In genomic region chr12:110737170-110738157, GRCm38 (mm10) we compare ENCODE assay signal across 8 mouse cellular contexts. TPM values are rescaled to one million over a fixed set of nuclear protein-coding genes. Genes with fewer than 3 reads are reported as not detected.
DNase-seq lines count a peak whose midpoint lies in the region; ATAC-seq and TF ChIP-seq lines count a peak whose summit lies in the region.

Gene Wdr20, plus strand, starts transcription at chr12:110737944.

- H3K9me3 ChIP-seq in ES-Bruce4 (replicated peaks; ENCODE audit: control insufficient read depth, insufficient read depth, low read length, poor library complexity, severe bottlenecking): no peaks in the 10 kb centered on the region
- no peaks in the 10 kb centered on the region for H3K9me3 ChIP-seq in forebrain, embryonic 14.5 days (replicated peaks; ENCODE audit: control insufficient read depth, low read length)
- H3K9me3 ChIP-seq in neural tube, embryonic 15.5 days (replicated peaks): no peaks in the 10 kb centered on the region

- no peak within 1 kb of the TSS for H3K27ac ChIP-seq in ES-Bruce4 (ENCODE audit: insufficient read depth, low read length)
- peak within 1 kb of the TSS; percentile 87 for H3K27ac ChIP-seq in forebrain, embryonic 14.5 days (ENCODE audit: low read depth, low read length)
- peak within 1 kb of the TSS; percentile 92 for H3K27ac ChIP-seq in neural tube, embryonic 15.5 days (replicated peaks)

- WGBS in forebrain, embryonic 14.5 days: under 1% methylated on average over 69 of the region's 69 CpGs
- 1% methylated on average over 69 of the region's 69 CpGs for WGBS in neural tube, embryonic 15.5 days

- TF ChIP-seq POLR2A in ES-Bruce4 (IDR thresholded peaks at IDR 0.05; ENCODE audit: insufficient read depth, low read length): peak; percentile 55

- H3K4me3 ChIP-seq in ES-Bruce4 (ENCODE audit: low read depth, low read length): peak within 1 kb of the TSS; percentile 88
- H3K4me3 ChIP-seq in forebrain, embryonic 14.5 days (ENCODE audit: low read depth, low read length): peak within 1 kb of the TSS; percentile 98
- H3K4me3 ChIP-seq in neural tube, embryonic 15.5 days (replicated peaks): peak within 1 kb of the TSS; percentile 98

- peak; percentile 85 for ATAC-seq in cerebellum, adult (ENCODE audit: insufficient number of reproducible peaks, low FRiP score, low TSS enrichment)
- ATAC-seq in forebrain, embryonic 14.5 days: peak; percentile 96
- ATAC-seq in neural tube, embryonic 15.5 days (ENCODE audit: low FRiP score): peak; percentile 96

- H3K9ac ChIP-seq in ES-Bruce4 (ENCODE audit: low read depth, poor library complexity, severe bottlenecking): peak within 1 kb of the TSS; percentile 93
- peak within 1 kb of the TSS; percentile 92 for H3K9ac ChIP-seq in forebrain, embryonic 14.5 days (ENCODE audit: low read length)
- H3K9ac ChIP-seq in neural tube, embryonic 15.5 days (replicated peaks): peak within 1 kb of the TSS; percentile 85

- no peaks in the 10 kb centered on the region for H3K4me1 ChIP-seq in ES-Bruce4 (ENCODE audit: control insufficient read depth, insufficient read depth, low read length)
- H3K4me1 ChIP-seq in forebrain, embryonic 14.5 days (ENCODE audit: control insufficient read depth, insufficient read depth, low read length): peaks cover 11% of the 10 kb centered on the region
- peaks cover 34% of the 10 kb centered on the region for H3K4me1 ChIP-seq in neural tube, embryonic 15.5 days

- no peaks in the 10 kb centered on the region for H3K36me3 ChIP-seq in ES-Bruce4 (ENCODE audit: control insufficient read depth, insufficient read depth, low read length, poor library complexity, severe bottlenecking)
- no peaks in the 10 kb centered on the region for H3K36me3 ChIP-seq in forebrain, embryonic 14.5 days (ENCODE audit: control insufficient read depth, insufficient read depth, low read length)
- 0 out of 2 replicates have a peak, but pooled peaks cover 2% of the 10 kb centered on the region for H3K36me3 ChIP-seq in neural tube, embryonic 15.5 days

- peak within 1 kb of the TSS; percentile 84 for H3K4me2 ChIP-seq in forebrain, embryonic 14.5 days (ENCODE audit: low read length)
- peak within 1 kb of the TSS; percentile 83 for H3K4me2 ChIP-seq in neural tube, embryonic 15.5 days

- no peak for TF ChIP-seq CTCF in ES-Bruce4 (IDR thresholded peaks at IDR 0.05; ENCODE audit: low read depth, low read length)

- TF ChIP-seq EP300 in ES-Bruce4 (IDR thresholded peaks at IDR 0.05; ENCODE audit: insufficient read depth, low read depth, low read length): no peak

- peak; percentile 97 for DNase-seq in forebrain, embryonic 14.5 days (ENCODE audit: low spot score)
- peak; percentile 100 for DNase-seq in heart, postnatal 14 days
- peak; percentile 97 for DNase-seq in layer of hippocampus, adult 11-12 months (ENCODE audit: low spot score)
- DNase-seq in lung, adult 18-20 months: peak; percentile 95 to 97
- peak; percentile 99 for DNase-seq in testis, postnatal 14 days (ENCODE audit: low spot score)

- intact Hi-C loops in heart, postnatal 14 days (cut with DNase I): loop anchor here (5.0 kb wide), 2 partner anchors 70 to 105 kb away; partner anchors contain the start of gene Mok

- no peaks in the 10 kb centered on the region for H3K27me3 ChIP-seq in ES-Bruce4 (ENCODE audit: control insufficient read depth, insufficient read depth, low read length, poor library complexity, severe bottlenecking)
- peaks cover 9% of the 10 kb centered on the region for H3K27me3 ChIP-seq in forebrain, embryonic 14.5 days (replicated peaks; ENCODE audit: control insufficient read depth, insufficient read depth, low read length)
- H3K27me3 ChIP-seq in neural tube, embryonic 15.5 days (replicated peaks): no peaks in the 10 kb centered on the region

RNA-seq across cellular contexts. Expression of gene Wdr20, which starts in this region (rescaled TPM):
- 32.7 and 36.4 TPM in 2 replicates for polyA plus RNA-seq in ES-Bruce4 (2011; ENCODE audit: insufficient read depth, insufficient read length, low read depth, missing spikeins)
- 24.6 and 29.7 TPM in 2 replicates for polyA plus RNA-seq in forebrain, embryonic 14.5 days (2014; fragmentation: Nextera tagmentation; extraction: Ambion mirVana)
- total RNA-seq in heart, postnatal 14 days (2021): 10 to 100 TPM; 32.9 to 35.2 TPM
- 23.2 and 24.2 TPM in 2 replicates for polyA plus RNA-seq in neural tube, embryonic 15.5 days (2015; fragmentation: Nextera tagmentation; extraction: Ambion mirVana)
